In the genomic region with DNA sequence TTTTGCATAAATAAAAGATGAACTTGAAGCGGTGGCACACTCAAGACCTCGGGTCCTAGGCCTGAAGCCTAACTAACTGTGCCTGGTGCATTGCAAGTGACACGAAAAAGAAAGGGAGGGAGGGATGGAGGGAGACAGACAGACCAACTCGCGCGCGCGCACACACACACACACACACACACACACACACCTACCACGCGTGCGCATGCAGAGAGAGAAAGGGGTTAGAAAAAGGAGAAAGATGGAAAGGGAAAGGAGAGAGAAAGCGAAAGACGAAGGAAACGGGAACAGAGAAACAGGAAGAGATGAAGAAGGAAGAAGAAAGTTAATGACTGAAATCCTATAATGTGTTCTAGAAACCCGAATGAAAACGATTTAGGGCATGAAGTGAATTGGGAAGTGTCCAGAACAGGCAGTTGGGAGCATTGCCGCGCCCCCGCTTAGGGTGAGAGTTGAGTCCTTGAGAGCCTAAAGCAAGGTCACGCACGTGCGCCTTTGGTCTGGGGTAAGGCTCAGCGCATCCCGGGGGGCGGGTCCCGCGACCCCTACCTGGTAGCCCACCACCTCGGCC, we compare ENCODE assay signal across 8 mouse cellular contexts. TPM values are rescaled to one million over a fixed set of nuclear protein-coding genes. Genes with fewer than 3 reads are reported as not detected.
DNase-seq lines count a peak whose midpoint lies in the region; ATAC-seq and TF ChIP-seq lines count a peak whose summit lies in the region.

No protein-coding gene starts in this region.

- H3K36me3 ChIP-seq in ES-E14 (ENCODE audit: control insufficient read depth, insufficient read depth, low read length, poor library complexity, severe bottlenecking) (peaks cover 10% of the 10 kb centered on the region), macrophage (ENCODE audit: inconsistent target) (peaks cover 15% of the 10 kb centered on the region)
- H3K36me3 ChIP-seq in embryonic facial prominence, embryonic 14.5 days (ENCODE audit: control insufficient read depth, insufficient read depth, low read length), result peaks cover 17% of the 10 kb centered on the region
- H3K36me3 ChIP-seq in hindbrain, embryonic 11.5 days (ENCODE audit: control insufficient read depth, insufficient read depth, low read length), result peaks cover 6% of the 10 kb centered on the region; the same call in 1 of the 2 replicates

- DNase-seq in ES-E14 (ENCODE audit: low read depth, low spot score), result no peak
- DNase-seq in adrenal gland, postnatal 14 days, result peak; percentile 49
- peak; percentile 29 for DNase-seq in embryonic facial prominence, embryonic 14.5 days (ENCODE audit: low spot score)
- DNase-seq in hindbrain, embryonic 11.5 days (ENCODE audit: low spot score), result peak; percentile 50
- DNase-seq in left cerebral cortex, adult 18-20 months (ENCODE audit: low spot score in 2 of 2), result peak; percentile 30 to 46
- peak; percentile 52 for DNase-seq in right cerebral cortex, postnatal 14 days
- no peak for DNase-seq in urinary bladder, postnatal 4 days (ENCODE audit: low spot score in 2 of 2)

- in situ Hi-C loops in ES-E14 (cut with MboI; ENCODE audit: low sequenced_read_pairs in 2 of 2, unreplicated experiment in 2 of 2), result no loop called here

- no peaks in the 10 kb centered on the region for H3K9me3 ChIP-seq in ES-E14 (ENCODE audit: control insufficient read depth, insufficient read depth, low read depth, low read length)
- H3K9me3 ChIP-seq in embryonic facial prominence, embryonic 14.5 days (ENCODE audit: control insufficient read depth, low read length), result no peaks in the 10 kb centered on the region
- H3K9me3 ChIP-seq in hindbrain, embryonic 11.5 days (ENCODE audit: control insufficient read depth, low read length), result no peaks in the 10 kb centered on the region

- H3K9ac ChIP-seq in ES-E14 (ENCODE audit: insufficient read depth, low read depth, low read length, poor library complexity, severe bottlenecking), result peak overlapping the region; percentile 96
- peak overlapping the region; percentile 98 for H3K9ac ChIP-seq in embryonic facial prominence, embryonic 14.5 days (ENCODE audit: low read depth, low read length)
- H3K9ac ChIP-seq in hindbrain, embryonic 11.5 days (ENCODE audit: low read depth, low read length), result peak overlapping the region; percentile 70

- peak overlapping the region; percentile 98 for H3K4me2 ChIP-seq in embryonic facial prominence, embryonic 14.5 days (ENCODE audit: low read depth, low read length)
- H3K4me2 ChIP-seq in hindbrain, embryonic 11.5 days (replicated peaks; ENCODE audit: low read depth, low read length), result peak overlapping the region; percentile 91

- peaks cover 0 to 4% of the 10 kb centered on the region in 2 experiments; a peak in 1 of 4 replicates for H3K4me1 ChIP-seq in ES-E14 (ENCODE audit: control insufficient read depth in 2 of 2, insufficient read depth in 2 of 2, low read length in 2 of 2, poor library complexity in 1 of 2)
- peaks cover 5% of the 10 kb centered on the region; the same call in 1 of the 2 replicates for H3K4me1 ChIP-seq in embryonic facial prominence, embryonic 14.5 days (ENCODE audit: control insufficient read depth, insufficient read depth, low read length)
- peaks cover 3% of the 10 kb centered on the region; the same call in 1 of the 2 replicates for H3K4me1 ChIP-seq in hindbrain, embryonic 11.5 days (replicated peaks; ENCODE audit: control insufficient read depth, insufficient read depth, low read length)

- H3K27ac ChIP-seq in ES-E14 (ENCODE audit: insufficient read depth, low read depth, low read length, poor library complexity, severe bottlenecking) (peak overlapping the region; percentile 78), macrophage (no peak overlapping the region)
- H3K27ac ChIP-seq in embryonic facial prominence, embryonic 14.5 days (replicated peaks; ENCODE audit: low read depth, low read length), result peak overlapping the region; percentile 97
- H3K27ac ChIP-seq in hindbrain, embryonic 11.5 days (ENCODE audit: low read depth, low read length), result peak overlapping the region; percentile 94

- 3% methylated on average over 28 of the region's 28 CpGs for WGBS in embryonic facial prominence, embryonic 14.5 days
- WGBS in hindbrain, embryonic 11.5 days, result 5% methylated on average over 28 of the region's 28 CpGs
- WGBS in macrophage (ENCODE audit: missing documents), result 3% methylated on average over 21 of the region's 28 CpGs

- no peaks in the 10 kb centered on the region for H3K79me2 ChIP-seq in macrophage (ENCODE audit: inconsistent target)

- H3K4me3 ChIP-seq in ES-E14 (ENCODE audit: insufficient read depth in 1 of 2, low read depth in 1 of 2, low read length in 2 of 2, poor library complexity in 1 of 2, severe bottlenecking in 1 of 2) (peak overlapping the region; percentile 83 to 91), macrophage (ENCODE audit: inconsistent target) (peak overlapping the region; percentile 52)
- peak overlapping the region; percentile 86 for H3K4me3 ChIP-seq in embryonic facial prominence, embryonic 14.5 days (ENCODE audit: low read depth, low read length)
- peak overlapping the region; percentile 60 for H3K4me3 ChIP-seq in hindbrain, embryonic 11.5 days (ENCODE audit: low read depth, low read length)

- no peaks in the 10 kb centered on the region for H3K27me3 ChIP-seq in embryonic facial prominence, embryonic 14.5 days (replicated peaks; ENCODE audit: control insufficient read depth, insufficient read depth, low read length)
- no peaks in the 10 kb centered on the region for H3K27me3 ChIP-seq in hindbrain, embryonic 11.5 days (ENCODE audit: control insufficient read depth, insufficient read depth, low read length)

- peak; percentile 48 for ATAC-seq in embryonic facial prominence, embryonic 14.5 days (ENCODE audit: low read depth)
- no peak; the same call in 1 of the 2 replicates for ATAC-seq in hindbrain, embryonic 11.5 days (ENCODE audit: low FRiP score)

TF ChIP-seq in ES-E14, 5 proteins besides CTCF, POLR2A, EP300 and RAD21:
- no peak for TF ChIP-seq CHD2 (IDR thresholded peaks at IDR 0.05; ENCODE audit: low read depth, low read length)
- TF ChIP-seq ZNF384 (IDR thresholded peaks at IDR 0.05; ENCODE audit: low read depth, low read length), result no peak
- no peak for TF ChIP-seq ZC3H11A (IDR thresholded peaks at IDR 0.05; ENCODE audit: borderline replicate concordance, low read depth, low read length)
- TF ChIP-seq MAFK (IDR thresholded peaks at IDR 0.05; ENCODE audit: insufficient read depth, low read depth, low read length), result no peak
- no peak for TF ChIP-seq HCFC1 (IDR thresholded peaks at IDR 0.05; ENCODE audit: borderline replicate concordance, insufficient read depth, low read length)

RNA-seq across cellular contexts. Expression of a gene that starts 1.4 kb away (rescaled TPM):
- 15.8 and 30.0 TPM in 2 replicates for total RNA-seq in ES-E14 (2012; rRNA removed)
- total RNA-seq in adrenal gland, postnatal 14 days (2021), result 56.6 and 59.6 TPM in 2 replicates
- polyA plus RNA-seq in embryonic facial prominence, embryonic 14.5 days (2014; fragmentation: Nextera tagmentation; extraction: Ambion mirVana), result 57.3 and 59.0 TPM in 2 replicates
- polyA plus RNA-seq in hindbrain, embryonic 11.5 days (2014; fragmentation: Nextera tagmentation; extraction: Ambion mirVana), result 41.4 and 44.6 TPM in 2 replicates
- 10 to 100 TPM; 68.2 to 70.0 TPM for total RNA-seq in left cerebral cortex, adult 18-20 months (2021)
- total RNA-seq in macrophage (2018; cell fraction: chromatin; rRNA removed), result 10 to 100 TPM in 1 of 26 experiments, 1 to 10 TPM in 22, under 1 TPM in 2, not detected in 1; 0.58 to 12.2 (median 2.8) TPM
- 10 to 100 TPM; 13.2 to 34.3 (median 26.8) TPM for total RNA-seq in macrophage (2018; cell fraction: cytosol; rRNA removed)
- total RNA-seq in macrophage (2018; cell fraction: nucleus; rRNA removed), result 10 to 100 TPM in 5 of 26 experiments, 1 to 10 TPM in 21; 2.8 to 15.9 (median 7.0) TPM
- 23.5 to 38.0 TPM (median 30.5 TPM) in 3 replicates for polyA plus RNA-seq in macrophage (2018)

RNA-seq across cellular contexts. Expression of a gene that starts 17.1 kb away (rescaled TPM):
- total RNA-seq in ES-E14 (2012; rRNA removed), result 35.4 and 35.9 TPM in 2 replicates
- total RNA-seq in adrenal gland, postnatal 14 days (2021), result not detected in 2 replicates
- polyA plus RNA-seq in embryonic facial prominence, embryonic 14.5 days (2014; fragmentation: Nextera tagmentation; extraction: Ambion mirVana), result 0.17 and 0.66 TPM in 2 replicates
- 0.32 and 0.36 TPM in 2 replicates for polyA plus RNA-seq in hindbrain, embryonic 11.5 days (2014; fragmentation: Nextera tagmentation; extraction: Ambion mirVana)
- under 1 TPM; 0.40 to 0.59 TPM for total RNA-seq in left cerebral cortex, adult 18-20 months (2021)
- under 1 TPM in 1 of 26 experiments, not detected in 25; 0.17 TPM for total RNA-seq in macrophage (2018; cell fraction: chromatin; rRNA removed)
- under 1 TPM in 2 of 26 experiments, not detected in 24; 0.10 to 0.17 TPM for total RNA-seq in macrophage (2018; cell fraction: cytosol; rRNA removed)
- total RNA-seq in macrophage (2018; cell fraction: nucleus; rRNA removed), result under 1 TPM in 1 of 26 experiments, not detected in 25; 0.71 TPM
- 0.17 TPM in 1 of 3 replicates, not detected in the others for polyA plus RNA-seq in macrophage (2018)

RNA-seq across cellular contexts. Expression of a gene that starts 30.7 kb away (rescaled TPM):
- 0.71 and 1.1 TPM in 2 replicates for total RNA-seq in ES-E14 (2012; rRNA removed)
- total RNA-seq in adrenal gland, postnatal 14 days (2021), result 0.37 and 0.56 TPM in 2 replicates
- 0.17 and 0.22 TPM in 2 replicates for polyA plus RNA-seq in embryonic facial prominence, embryonic 14.5 days (2014; fragmentation: Nextera tagmentation; extraction: Ambion mirVana)
- 0.03 and 0.24 TPM in 2 replicates for polyA plus RNA-seq in hindbrain, embryonic 11.5 days (2014; fragmentation: Nextera tagmentation; extraction: Ambion mirVana)
- under 1 TPM; 0.58 to 0.68 TPM for total RNA-seq in left cerebral cortex, adult 18-20 months (2021)
- total RNA-seq in macrophage (2018; cell fraction: chromatin; rRNA removed), result under 1 TPM in 2 of 26 experiments, not detected in 24; 0.12 to 0.13 TPM
- under 1 TPM in 5 of 26 experiments, not detected in 21; under 0.01 to 0.04 (median under 0.01) TPM for total RNA-seq in macrophage (2018; cell fraction: cytosol; rRNA removed)
- not detected for total RNA-seq in macrophage (2018; cell fraction: nucleus; rRNA removed)
- polyA plus RNA-seq in macrophage (2018), result 0.01 TPM in 1 of 3 replicates, not detected in the others

RNA-seq across cellular contexts. Expression of a gene that starts 31.4 kb away (rescaled TPM):
- total RNA-seq in ES-E14 (2012; rRNA removed), result 25.0 and 31.4 TPM in 2 replicates
- total RNA-seq in adrenal gland, postnatal 14 days (2021), result 30.7 and 33.6 TPM in 2 replicates
- 42.0 and 46.3 TPM in 2 replicates for polyA plus RNA-seq in embryonic facial prominence, embryonic 14.5 days (2014; fragmentation: Nextera tagmentation; extraction: Ambion mirVana)
- polyA plus RNA-seq in hindbrain, embryonic 11.5 days (2014; fragmentation: Nextera tagmentation; extraction: Ambion mirVana), result 24.3 and 27.2 TPM in 2 replicates
- 10 to 100 TPM; 39.8 to 44.5 TPM for total RNA-seq in left cerebral cortex, adult 18-20 months (2021)
- 100 to 1,000 TPM in 1 of 26 experiments, 10 to 100 TPM in 25; 16.7 to 121 (median 67.0) TPM for total RNA-seq in macrophage (2018; cell fraction: chromatin; rRNA removed)
- total RNA-seq in macrophage (2018; cell fraction: cytosol; rRNA removed), result 10 to 100 TPM; 11.8 to 18.4 (median 16.3) TPM
- total RNA-seq in macrophage (2018; cell fraction: nucleus; rRNA removed), result 10 to 100 TPM; 10.7 to 59.9 (median 34.2) TPM
- polyA plus RNA-seq in macrophage (2018), result 12.4 to 15.4 TPM (median 15.2 TPM) in 3 replicates

Comparison
In these comparisons a context has a peak if more than half of its experiments do, and no peak if none do; other contexts are left out.
1. DNase-seq: peak in adrenal gland, postnatal 14 days (single experiment), embryonic facial prominence, embryonic 14.5 days (single experiment), hindbrain, embryonic 11.5 days (single experiment), left cerebral cortex, adult 18-20 months (2 of 2) and right cerebral cortex, postnatal 14 days (single experiment); none in ES-E14 (single experiment) and urinary bladder, postnatal 4 days (0 of 2).
2. RNA of a gene that starts 17.1 kb away (total RNA-seq): 35.4 to 35.9 TPM in ES-E14; 0.40 to 0.59 TPM in left cerebral cortex, adult 18-20 months and not detected in adrenal gland, postnatal 14 days; every median in the first group is over 10 times any median in the second.
3. Peak in every context shown above with its lines, with median percentiles within 50 percentile points of each other: H3K4me3 ChIP-seq and H3K9ac ChIP-seq.